Mouse (Mus musculus) midbrain, embryonic 11.5 days (tissue): ENCODE measurements at regions not wholly inside any gene's neighbourhood (a gene's known extent, or its start where the extent isn't known, plus 50 kb on each side); places are given as distances from the start of the nearest gene placed in this dataset.

Source experiments
- ATAC-seq: fragments of 200-750 bp; cut with Nextera tagmentation; 2 replicates; pipeline ENCODE4 v1.8.0; 2017; ENCODE audit warnings: moderate TSS enrichment, moderate library complexity; ENCODE audit not compliant: low FRiP score
- DNase-seq: peaks from one replicate; pipeline ENCODE4 v3.0.0; 2015; ENCODE audit warnings: low spot score; ENCODE audit errors: missing footprints
- H3K27ac ChIP-seq: fragments of 300-500 bp; sonication (generic); 2 replicates; pipeline ENCODE4 v1.5.1; 2014; ENCODE audit warnings: low read depth, low read length
- H3K27me3 ChIP-seq: fragments of 300-500 bp; sonication (generic); 2 replicates; pipeline ENCODE4 v1.6.1; 2014; ENCODE audit warnings: mild to moderate bottlenecking, low read length, moderate library complexity, mixed read lengths; ENCODE audit not compliant: control insufficient read depth, insufficient read depth
- H3K36me3 ChIP-seq: fragments of 300-500 bp; sonication (generic); 2 replicates; pipeline ENCODE4 v1.6.1; 2014; ENCODE audit warnings: mild to moderate bottlenecking, low read length, moderate library complexity, mixed read lengths; ENCODE audit not compliant: control insufficient read depth, insufficient read depth
- H3K4me1 ChIP-seq: fragments of 300-500 bp; sonication (generic); 2 replicates; pipeline ENCODE4 v1.6.1; 2014; ENCODE audit warnings: low read length; ENCODE audit not compliant: control insufficient read depth, insufficient read depth
- H3K4me2 ChIP-seq: fragments of 300-500 bp; sonication (generic); 2 replicates; pipeline ENCODE4 v1.6.1; 2014; ENCODE audit warnings: mild to moderate bottlenecking, moderate library complexity
- H3K4me3 ChIP-seq: fragments of 300-500 bp; sonication (generic); 2 replicates; pipeline ENCODE4 v1.5.1; 2014; ENCODE audit warnings: low read depth, low read length
- H3K9ac ChIP-seq: fragments of 300-500 bp; sonication (generic); 2 replicates; pipeline ENCODE4 v1.6.1; 2014; ENCODE audit warnings: low read length
- H3K9me3 ChIP-seq: fragments of 300-500 bp; sonication (generic); 2 replicates; pipeline ENCODE4 v1.6.1; 2016; ENCODE audit warnings: low read length; ENCODE audit not compliant: control insufficient read depth
- WGBS: fragments of 180-500 bp; shearing (Covaris S2); extraction: QIAGEN DNeasy Blood & Tissue Kit; methylation state at CpG from one replicate; pipeline ENCODE4 v1.1.7; 2014; 5-methylcytosine and 5-hydroxymethylcytosine counted together

GRCm38 (mm10) chr13:37675718-37676117 is 102.5 kb upstream of the Rreb1 start:
- 81% methylated on average over 3 of the region's 3 CpGs for WGBS
- H3K27ac ChIP-seq, result no peak overlapping the region
- H3K9ac ChIP-seq, result no peak overlapping the region
- no peak for DNase-seq
- no peak for ATAC-seq
- no peaks in the 10 kb centered on the region for H3K9me3 ChIP-seq
- no peaks in the 10 kb centered on the region for H3K4me1 ChIP-seq
- no peak overlapping the region for H3K4me3 ChIP-seq
- no peaks in the 10 kb centered on the region for H3K27me3 ChIP-seq
- H3K36me3 ChIP-seq, result no peaks in the 10 kb centered on the region
- H3K4me2 ChIP-seq, result no peak overlapping the region

- Histone ChIP-seq H3K4me3 (no peak overlapping the region), H3K4me2 (no peak overlapping the region), H3K9me3 (no peaks in the 10 kb centered on the region), H3K36me3 (no peaks in the 10 kb centered on the region), H3K9ac (no peak overlapping the region), H3K27me3 (no peaks in the 10 kb centered on the region), H3K4me1 (no peaks in the 10 kb centered on the region), H3K27ac (no peak overlapping the region)
- no peak for DNase-seq
- ATAC-seq, result no peak
- 82% methylated on average over 6 of the region's 6 CpGs for WGBS
Measured at GRCm38 (mm10) chr13:37676912-37677311, 101.3 kb upstream of the Rreb1 start.

DNA sequence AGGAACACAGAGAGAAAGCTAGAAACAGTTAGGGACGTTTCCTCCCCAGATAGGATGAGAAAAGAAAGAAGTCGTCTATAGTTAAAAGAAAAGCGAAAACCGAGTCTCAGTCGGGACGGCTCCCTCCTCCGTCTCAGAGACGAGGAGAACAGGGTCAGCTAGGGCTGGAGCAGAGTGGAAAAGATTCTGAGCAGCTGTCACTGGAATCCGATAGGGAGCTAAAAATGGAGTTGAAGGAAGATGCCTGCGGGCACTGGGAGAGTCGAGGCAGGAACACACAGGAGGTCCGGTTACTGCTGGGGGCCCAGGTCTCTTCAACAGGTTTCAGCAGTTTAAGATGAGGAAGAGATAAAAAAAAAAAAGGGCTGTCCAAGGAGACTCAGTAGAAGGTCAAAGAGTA is 99.9 kb upstream of the Rreb1 start:
- no peak overlapping the region for H3K4me3 ChIP-seq
- H3K27ac ChIP-seq, result no peak overlapping the region
- ATAC-seq (no peak), DNase-seq (no peak)
- no peak overlapping the region for H3K9ac ChIP-seq
- no peak overlapping the region for H3K4me2 ChIP-seq
- H3K27me3 ChIP-seq, result no peaks in the 10 kb centered on the region
- H3K36me3 ChIP-seq, result no peaks in the 10 kb centered on the region
- WGBS, result 85% methylated on average over 12 of the region's 12 CpGs
- H3K9me3 ChIP-seq, result no peaks in the 10 kb centered on the region
- no peaks in the 10 kb centered on the region for H3K4me1 ChIP-seq

GRCm38 (mm10) chr13:37678772-37679171 is 99.4 kb upstream of the Rreb1 start:
- DNase-seq (no peak), ATAC-seq (no peak)
- H3K27me3 ChIP-seq, result no peaks in the 10 kb centered on the region
- no peak overlapping the region for H3K9ac ChIP-seq
- WGBS, result 95% methylated on average over 9 of the region's 9 CpGs
- no peak overlapping the region for H3K4me2 ChIP-seq
- H3K9me3 ChIP-seq, result no peaks in the 10 kb centered on the region
- no peaks in the 10 kb centered on the region for H3K4me1 ChIP-seq
- no peak overlapping the region for H3K4me3 ChIP-seq
- no peak overlapping the region for H3K27ac ChIP-seq
- H3K36me3 ChIP-seq, result no peaks in the 10 kb centered on the region

GRCm38 (mm10) chr13:37680837-37681619 is 97.2 kb upstream of the Rreb1 start:
- WGBS, result 56% methylated on average over 4 of the region's 4 CpGs
- DNase-seq, result no peak
- ATAC-seq, result peak; percentile 46

DNA sequence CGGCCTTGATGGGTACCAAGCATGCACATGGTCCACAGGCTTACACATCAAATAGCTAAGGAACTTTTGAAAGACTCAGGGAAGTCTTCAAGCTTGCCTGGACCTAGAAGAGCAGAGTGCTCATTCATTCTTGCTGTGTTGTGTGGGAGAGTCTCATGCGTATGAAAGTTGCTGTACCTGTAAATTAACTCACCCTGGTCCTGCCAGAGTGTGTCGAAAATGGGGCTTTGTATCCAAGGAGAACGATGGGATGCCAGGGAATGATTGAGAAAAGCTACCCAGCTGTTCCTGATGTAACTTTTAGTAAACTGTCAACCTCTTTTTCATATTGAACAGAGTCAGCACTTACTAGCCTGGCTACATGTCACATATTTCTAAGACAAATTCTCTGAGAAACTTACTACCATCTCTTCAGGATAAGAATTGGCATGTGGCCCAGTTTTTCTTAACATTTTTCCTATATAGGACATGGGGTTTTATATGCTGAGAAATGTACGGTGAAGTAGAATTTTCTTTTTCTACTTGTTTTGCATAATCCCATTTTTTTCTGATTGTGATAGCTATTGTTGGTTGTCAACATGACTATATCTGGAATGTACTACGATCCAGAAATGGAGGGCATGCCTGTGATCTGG is 95.0 kb upstream of the Rreb1 start:
- H3K4me2 ChIP-seq, result no peak overlapping the region
- no peaks in the 10 kb centered on the region for H3K36me3 ChIP-seq
- 83% methylated on average over 6 of the region's 6 CpGs for WGBS
- no peaks in the 10 kb centered on the region for H3K27me3 ChIP-seq
- H3K9me3 ChIP-seq, result no peaks in the 10 kb centered on the region
- H3K9ac ChIP-seq, result no peak overlapping the region
- H3K4me3 ChIP-seq, result no peak overlapping the region
- ATAC-seq (no peak), DNase-seq (no peak)
- H3K4me1 ChIP-seq, result no peaks in the 10 kb centered on the region
- H3K27ac ChIP-seq, result no peak overlapping the region

More at GRCm38 (mm10) chr13:37680837-37681619, 97.2 kb upstream of the Rreb1 start:
- Histone ChIP-seq H3K9ac (no peak overlapping the region), H3K4me1 (no peaks in the 10 kb centered on the region), H3K4me3 (no peak overlapping the region), H3K4me2 (no peak overlapping the region), H3K27me3 (no peaks in the 10 kb centered on the region), H3K36me3 (no peaks in the 10 kb centered on the region), H3K27ac (no peak overlapping the region), H3K9me3 (no peaks in the 10 kb centered on the region)

DNA sequence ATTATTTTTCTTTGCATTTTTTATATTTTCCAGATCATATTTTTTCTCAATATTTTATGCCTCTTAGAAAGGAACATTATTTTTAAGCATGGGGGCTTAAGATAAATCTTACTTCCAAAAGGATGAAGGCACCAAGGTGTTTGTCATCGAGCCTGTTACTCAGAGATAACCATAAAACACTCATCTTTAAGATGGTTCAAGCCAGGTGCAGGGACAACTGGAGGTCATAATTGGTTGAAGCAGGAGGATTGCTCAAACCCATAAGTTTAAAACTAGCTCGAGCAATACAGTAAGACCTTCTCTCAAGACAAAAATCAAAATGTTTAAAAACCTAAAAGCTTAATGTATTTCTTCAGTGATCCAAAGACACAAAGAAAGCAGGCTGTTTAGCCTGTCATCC is 92.6 kb upstream of the Rreb1 start:
- no peaks in the 10 kb centered on the region for H3K27me3 ChIP-seq
- H3K27ac ChIP-seq, result no peak overlapping the region
- H3K4me1 ChIP-seq, result no peaks in the 10 kb centered on the region
- no peak overlapping the region for H3K4me3 ChIP-seq
- H3K4me2 ChIP-seq, result no peak overlapping the region
- H3K9me3 ChIP-seq, result no peaks in the 10 kb centered on the region
- H3K36me3 ChIP-seq, result no peaks in the 10 kb centered on the region
- no peak overlapping the region for H3K9ac ChIP-seq
- WGBS, result 77% methylated on average over 2 of the region's 2 CpGs
- no peak for DNase-seq
- ATAC-seq, result no peak

GRCm38 (mm10) chr13:37686109-37686508 is 92.1 kb upstream of the Rreb1 start:
- Histone ChIP-seq H3K4me2 (no peak overlapping the region), H3K4me1 (no peaks in the 10 kb centered on the region), H3K36me3 (no peaks in the 10 kb centered on the region), H3K27ac (no peak overlapping the region), H3K27me3 (no peaks in the 10 kb centered on the region), H3K9me3 (no peaks in the 10 kb centered on the region), H3K4me3 (no peak overlapping the region), H3K9ac (no peak overlapping the region)
- DNase-seq (no peak), ATAC-seq (no peak)
- WGBS, result 74% methylated on average over 2 of the region's 2 CpGs

DNA sequence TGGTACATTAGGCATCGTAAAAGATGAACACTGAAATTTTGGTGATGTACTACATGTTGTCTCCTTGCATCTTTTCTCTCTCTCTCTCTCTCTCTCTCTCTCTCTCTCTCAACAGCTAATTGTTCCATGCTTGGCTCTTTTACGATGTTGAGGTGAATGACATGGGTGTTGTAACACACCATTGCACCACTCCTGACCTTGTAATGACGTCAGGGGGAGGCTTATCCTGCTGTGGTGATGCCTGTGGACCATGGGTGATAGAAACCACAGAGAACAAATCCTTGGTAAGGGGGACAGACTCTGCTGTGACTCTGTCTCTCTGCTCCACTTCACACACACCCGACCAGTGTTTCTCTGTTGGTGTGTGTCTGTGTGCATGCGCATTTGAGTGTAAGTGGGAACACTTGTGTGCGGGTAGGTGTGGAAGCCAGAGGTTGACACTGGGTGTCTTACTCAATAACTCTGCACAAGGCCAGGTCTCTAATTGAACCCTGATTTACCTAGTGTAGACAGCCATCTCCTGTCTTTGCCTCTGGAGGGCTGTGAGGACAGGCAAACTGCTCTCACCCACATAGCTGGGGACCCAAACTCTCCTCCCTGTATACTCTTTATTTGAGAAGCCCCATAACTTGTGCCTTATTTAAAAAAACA is 88.9 kb upstream of the Rreb1 start:
- Histone ChIP-seq H3K27me3 (no peaks in the 10 kb centered on the region), H3K4me3 (no peak overlapping the region), H3K9me3 (no peaks in the 10 kb centered on the region), H3K9ac (no peak overlapping the region), H3K36me3 (no peaks in the 10 kb centered on the region), H3K4me1 (no peaks in the 10 kb centered on the region), H3K27ac (no peak overlapping the region), H3K4me2 (no peak overlapping the region)
- no peak for ATAC-seq
- DNase-seq, result no peak
- 91% methylated on average over 6 of the region's 6 CpGs for WGBS
